Mouse (Mus musculus) cortical plate, adult 2 months (tissue): ENCODE results near the gene Pld1. TPM values are rescaled to one million over a fixed set of nuclear protein-coding genes. Genes with fewer than 3 reads are reported as not detected.

Source experiments
- H3K27ac ChIP-seq: fragments of 200-500 bp; 2 replicates; pipeline ENCODE4 v1.5.1; 2012; ENCODE audit warnings: low read length, control low read depth, inconsistent platforms; ENCODE audit not compliant: insufficient read depth
- H3K4me1 ChIP-seq: fragments of 200-500 bp; 2 replicates; pipeline ENCODE4 v1.6.1; 2011; ENCODE audit warnings: low read length; ENCODE audit not compliant: control insufficient read depth, insufficient read depth
- H3K4me3 ChIP-seq: fragments of 200-500 bp; 2 replicates; pipeline ENCODE4 v1.5.1; 2011; ENCODE audit warnings: mild to moderate bottlenecking, low read length, control low read depth; ENCODE audit not compliant: insufficient read depth
- CTCF ChIP-seq: fragments of 200-500 bp; IDR thresholded peaks from 2 replicates; pipeline ENCODE4 v1.5.1; 2011; ENCODE audit warnings: mild to moderate bottlenecking, control low read depth, low read length; ENCODE audit not compliant: insufficient read depth; ENCODE audit errors: extremely low read depth
- POLR2A ChIP-seq: fragments of 200-500 bp; IDR thresholded peaks from 2 replicates; pipeline ENCODE4 v1.6.1; 2011; ENCODE audit warnings: mild to moderate bottlenecking, low read length, control low read depth; ENCODE audit not compliant: insufficient read depth; ENCODE audit errors: extremely low read depth
- polyA plus RNA-seq: library from polyadenylated mRNA; depleted of rRNA; stranded (reverse); fragments of >200 nt; gene quantifications from 2 replicates; pipeline ENCODE4 v1.2.3, GENCODE M21; 2012

Pld1 gene
- polyA plus RNA-seq, 1 experiment = 6.0 TPM

- TF ChIP-seq POLR2A = no peak
- H3K4me1 ChIP-seq = no peaks in the 10 kb centered on the region
- no peak overlapping the region for H3K4me3 ChIP-seq
- H3K27ac ChIP-seq = no peak overlapping the region
Observed at GRCm38 (mm10) chr3:28060713-28061112, 122.2 kb downstream of the Pld1 start.

DNA sequence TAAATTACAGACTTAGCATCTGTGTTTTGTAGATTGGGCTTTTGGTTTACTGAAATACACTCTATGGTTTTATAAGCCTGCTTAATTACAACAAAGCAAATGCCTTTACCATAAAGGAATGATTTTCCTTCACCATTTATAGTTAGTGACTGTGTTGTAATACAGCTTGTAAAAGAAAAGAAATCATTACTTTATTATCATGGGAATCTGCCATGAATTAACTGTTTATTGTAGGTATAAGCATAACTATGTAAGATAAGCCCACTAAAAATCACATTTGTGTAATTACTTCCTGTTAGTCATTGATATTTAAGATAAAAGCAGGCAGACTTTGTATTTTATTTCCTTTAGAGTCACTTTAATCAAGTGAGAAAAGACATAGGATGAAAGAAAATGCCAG is 122.7 kb downstream of the Pld1 start:
- Histone ChIP-seq H3K4me1 (no peaks in the 10 kb centered on the region), H3K4me3 (no peak overlapping the region), H3K27ac (no peak overlapping the region)
- TF ChIP-seq POLR2A (no peak), CTCF (no peak)

DNA sequence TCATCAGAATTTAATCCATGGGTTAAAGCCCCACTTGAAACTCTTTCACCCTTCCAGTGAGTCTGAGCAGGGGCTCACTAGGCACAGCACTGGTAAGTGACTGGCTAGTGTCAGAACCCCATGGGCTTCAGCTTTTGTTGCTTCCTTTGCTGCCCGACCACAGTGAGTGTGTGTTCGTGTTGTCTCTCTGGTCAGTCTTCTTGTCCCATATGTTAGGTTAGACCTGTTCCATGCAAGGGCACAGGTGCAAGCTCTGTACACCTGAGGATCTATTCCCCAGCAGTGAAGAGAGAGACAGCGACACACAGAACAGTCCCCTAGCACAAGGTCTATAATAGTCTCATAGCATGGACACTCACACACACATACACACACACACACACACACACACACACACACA is 140.7 kb downstream of the Pld1 start:
- Histone ChIP-seq H3K4me1 (no peaks in the 10 kb centered on the region), H3K27ac (no peak overlapping the region), H3K4me3 (no peak overlapping the region)
- TF ChIP-seq POLR2A (no peak), CTCF (no peak)

- no peak overlapping the region for H3K27ac ChIP-seq
- no peak for TF ChIP-seq POLR2A
- no peak for TF ChIP-seq CTCF
- no peaks in the 10 kb centered on the region for H3K4me1 ChIP-seq
- no peak overlapping the region for H3K4me3 ChIP-seq
Observed at GRCm38 (mm10) chr3:28080116-28080515, 141.6 kb downstream of the Pld1 start.

DNA sequence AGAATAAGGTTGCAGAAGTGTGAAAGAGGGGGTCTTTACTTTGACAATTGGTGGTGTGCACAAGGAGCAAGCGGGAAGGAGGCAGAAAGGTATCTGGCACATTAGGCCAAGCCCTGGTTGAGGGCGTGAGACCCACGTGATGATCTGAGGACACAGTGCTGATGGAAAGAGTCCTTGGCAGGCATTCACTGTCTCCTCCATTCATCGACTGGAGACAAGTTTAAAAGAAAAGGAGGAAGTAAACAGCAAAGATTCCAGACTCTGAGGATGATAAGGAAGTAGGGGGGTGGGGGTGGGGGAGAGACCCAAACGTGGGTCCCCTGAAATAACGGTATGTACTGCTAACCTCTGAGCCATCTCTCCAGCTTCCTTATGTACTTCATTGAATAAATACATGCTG is 142.5 kb downstream of the Pld1 start:
- H3K4me3 ChIP-seq = no peak overlapping the region

DNA sequence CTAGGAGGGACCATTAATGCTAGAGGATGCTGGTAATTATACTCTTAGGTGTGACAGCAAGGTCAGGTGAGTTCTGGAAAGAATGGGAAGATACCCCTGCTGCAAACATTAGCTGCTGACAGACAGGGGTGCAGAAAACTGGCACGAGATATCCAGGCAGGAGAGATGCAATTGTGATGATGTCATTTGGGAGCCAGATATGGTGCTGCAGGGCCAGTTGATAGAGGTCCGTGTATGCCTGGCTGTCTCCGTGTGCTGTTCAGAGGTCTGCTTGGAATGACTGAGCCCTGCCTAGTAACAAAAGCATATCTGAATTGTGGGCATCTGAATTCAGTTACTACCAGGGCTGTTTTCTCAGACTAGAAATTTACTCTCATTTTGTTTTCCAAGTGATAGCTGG is 144.7 kb downstream of the Pld1 start:
- TF ChIP-seq POLR2A = no peak
- H3K27ac ChIP-seq = no peak overlapping the region
- H3K4me3 ChIP-seq = no peak overlapping the region
- no peaks in the 10 kb centered on the region for H3K4me1 ChIP-seq

More for the DNA sequence above, 142.5 kb downstream of the Pld1 start:
- TF ChIP-seq POLR2A = no peak
- no peak for TF ChIP-seq CTCF
- no peaks in the 10 kb centered on the region for H3K4me1 ChIP-seq
- H3K27ac ChIP-seq = no peak overlapping the region

GRCm38 (mm10) chr3:28084281-28084680 is 145.8 kb downstream of the Pld1 start:
- TF ChIP-seq CTCF (no peak), POLR2A (no peak)
- no peak overlapping the region for H3K27ac ChIP-seq
- H3K4me3 ChIP-seq = no peak overlapping the region
- H3K4me1 ChIP-seq = no peaks in the 10 kb centered on the region

- Histone ChIP-seq H3K27ac (no peak overlapping the region), H3K4me1 (no peaks in the 10 kb centered on the region), H3K4me3 (no peak overlapping the region)
- TF ChIP-seq POLR2A (no peak), CTCF (no peak)
Observed at GRCm38 (mm10) chr3:28091296-28091695, 152.8 kb downstream of the Pld1 start.

GRCm38 (mm10) chr3:28091741-28092140 is 153.2 kb downstream of the Pld1 start:
- TF ChIP-seq CTCF (no peak), POLR2A (no peak)
- Histone ChIP-seq H3K27ac (no peak overlapping the region), H3K4me3 (no peak overlapping the region), H3K4me1 (no peaks in the 10 kb centered on the region)

DNA sequence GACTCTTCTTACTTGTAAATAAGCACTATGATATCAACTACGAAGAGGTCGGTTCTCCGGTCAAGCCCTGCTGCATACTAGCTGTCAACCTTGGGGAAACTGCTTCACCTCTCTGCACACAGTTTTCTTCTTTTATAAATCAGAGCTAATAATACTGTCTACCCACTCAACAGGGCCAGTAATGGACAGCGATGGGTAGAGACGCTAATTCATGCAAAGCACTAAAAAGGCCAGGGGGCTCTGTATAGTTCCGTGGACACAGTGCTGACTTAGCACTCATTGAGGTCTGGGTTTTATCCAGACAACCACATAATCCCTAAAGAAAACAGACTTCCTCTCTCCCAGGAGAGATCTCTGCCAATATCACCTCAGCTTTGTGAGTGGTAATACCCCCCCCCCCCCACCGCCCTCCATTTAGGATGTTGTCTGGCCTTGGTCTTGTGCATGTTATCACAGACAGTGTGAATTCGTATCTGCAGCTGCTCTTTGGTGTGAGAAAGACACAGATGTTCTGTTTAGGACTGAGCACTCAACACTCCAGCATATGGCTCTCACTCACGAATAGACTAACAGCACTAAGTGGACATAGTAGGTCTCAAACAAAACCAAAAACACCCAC is 155.3 kb downstream of the Pld1 start:
- Histone ChIP-seq H3K4me3 (no peak overlapping the region), H3K27ac (no peak overlapping the region), H3K4me1 (no peaks in the 10 kb centered on the region)
- no peak for TF ChIP-seq POLR2A
- TF ChIP-seq CTCF = no peak

DNA sequence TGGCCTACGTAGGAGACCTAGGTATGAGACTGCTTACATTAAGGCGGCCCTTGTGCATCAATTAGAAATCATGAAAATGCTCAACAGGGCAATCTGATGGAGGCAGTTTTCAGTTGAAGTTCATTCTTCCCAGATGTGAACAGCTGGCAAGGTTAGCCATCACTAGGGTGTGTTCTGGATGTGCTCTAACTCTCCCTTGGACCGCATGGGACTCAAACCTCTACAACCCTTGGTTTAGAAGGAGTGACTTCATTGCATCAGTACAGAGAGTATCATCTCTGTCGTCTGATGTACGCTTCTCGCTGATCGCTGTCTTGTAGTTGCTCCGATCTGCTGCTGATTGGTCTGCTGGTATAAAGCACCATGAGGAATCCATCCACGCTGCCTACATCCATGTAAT is 157.0 kb downstream of the Pld1 start:
- no peak overlapping the region for H3K4me3 ChIP-seq
- no peak overlapping the region for H3K27ac ChIP-seq
- no peaks in the 10 kb centered on the region for H3K4me1 ChIP-seq
- TF ChIP-seq POLR2A (no peak), CTCF (no peak)
